Mouse (Mus musculus) spleen, adult 2 months (tissue): ENCODE data around the gene Fosl1. TPM values are rescaled to one million over a fixed set of nuclear protein-coding genes. Genes with fewer than 3 reads are reported as not detected.

Experiments
- DNase-seq, 2 experiments: peaks; one replicate each; pipeline versions ENCODE4 v3.0.0 to v3.0.0-alpha.2; 2012 to 2021; ENCODE audit warnings: low spot score in 2 of 2, low read depth in 1 of 2
- H3K27ac ChIP-seq: fragments of 200-500 bp; 2 replicates; pipeline ENCODE4 v1.5.1; 2012; ENCODE audit warnings: low read length, inconsistent platforms; ENCODE audit not compliant: insufficient read depth
- H3K27me3 ChIP-seq: fragments of 200-500 bp; 2 replicates; pipeline ENCODE4 v1.6.1; 2012; ENCODE audit warnings: mild to moderate bottlenecking, moderate library complexity, low read length, inconsistent platforms; ENCODE audit not compliant: control insufficient read depth, insufficient read depth
- H3K36me3 ChIP-seq: fragments of 200-500 bp; 2 replicates; pipeline ENCODE4 v1.6.1; 2012; ENCODE audit warnings: mild to moderate bottlenecking, low read length, inconsistent platforms; ENCODE audit not compliant: control insufficient read depth, insufficient read depth
- H3K4me1 ChIP-seq: fragments of 200-500 bp; 2 replicates; pipeline ENCODE4 v1.6.1; 2011; ENCODE audit warnings: inconsistent platforms; ENCODE audit not compliant: control insufficient read depth, insufficient read depth, insufficient read length
- H3K4me3 ChIP-seq: fragments of 200-500 bp; 2 replicates; pipeline ENCODE4 v1.5.1; 2011; ENCODE audit warnings: mild to moderate bottlenecking, inconsistent platforms; ENCODE audit not compliant: insufficient read depth, insufficient read length; ENCODE audit errors: extremely low read depth
- CTCF ChIP-seq: fragments of 200-500 bp; IDR thresholded peaks from 2 replicates; pipeline ENCODE4 v1.5.1; 2011; ENCODE audit warnings: mild to moderate bottlenecking, inconsistent platforms; ENCODE audit not compliant: insufficient read depth, insufficient read length, insufficient replicate concordance; ENCODE audit errors: extremely low read depth
- POLR2A ChIP-seq: fragments of 200-500 bp; IDR thresholded peaks from 2 replicates; pipeline ENCODE4 v1.6.1; 2011; ENCODE audit warnings: low read depth, low read length, inconsistent platforms
- WGBS: fragments of 180-500 bp; shearing (Covaris S2); methylation state at CpG from one replicate; pipeline ENCODE4 v1.1.7; 2018; 5-methylcytosine and 5-hydroxymethylcytosine counted together
- polyA plus RNA-seq: library from polyadenylated mRNA; depleted of rRNA; stranded (reverse); fragments of >200 nt; gene quantifications from 2 replicates; pipeline ENCODE4 v1.2.3, GENCODE M21; 2012

The Fosl1 gene
- polyA plus RNA-seq, 1 experiment = 0.04 TPM

DNA sequence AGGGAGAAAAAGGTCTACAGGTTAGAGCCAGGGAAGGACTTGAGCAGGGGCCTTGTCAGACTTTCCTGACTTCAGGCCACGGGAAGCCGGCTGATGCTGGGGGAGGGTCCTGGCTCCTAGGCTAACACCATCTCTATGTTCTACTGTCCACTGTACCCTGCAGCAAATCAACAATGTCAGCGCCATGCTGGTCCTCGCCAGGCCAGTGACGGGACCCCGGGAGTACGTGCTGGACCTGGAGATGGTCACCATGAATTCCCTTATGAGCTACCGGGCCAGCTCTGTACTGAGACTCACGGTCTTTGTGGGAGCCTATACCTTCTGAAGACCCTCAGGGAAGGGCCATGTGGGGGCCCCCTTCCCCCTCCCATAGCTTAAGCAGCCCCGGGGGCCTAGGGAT, 34.1 kb downstream of the Fosl1 start:
- H3K36me3 ChIP-seq = peaks cover 24% of the 10 kb centered on the region
- H3K4me3 ChIP-seq = no peak overlapping the region
- TF ChIP-seq POLR2A = no peak
- no peak for TF ChIP-seq CTCF
- H3K27ac ChIP-seq = no peak overlapping the region
- no peaks in the 10 kb centered on the region for H3K27me3 ChIP-seq
- WGBS = 89% methylated on average over 10 of the region's 10 CpGs
- no peaks in the 10 kb centered on the region for H3K4me1 ChIP-seq
- DNase-seq = no peak

DNA sequence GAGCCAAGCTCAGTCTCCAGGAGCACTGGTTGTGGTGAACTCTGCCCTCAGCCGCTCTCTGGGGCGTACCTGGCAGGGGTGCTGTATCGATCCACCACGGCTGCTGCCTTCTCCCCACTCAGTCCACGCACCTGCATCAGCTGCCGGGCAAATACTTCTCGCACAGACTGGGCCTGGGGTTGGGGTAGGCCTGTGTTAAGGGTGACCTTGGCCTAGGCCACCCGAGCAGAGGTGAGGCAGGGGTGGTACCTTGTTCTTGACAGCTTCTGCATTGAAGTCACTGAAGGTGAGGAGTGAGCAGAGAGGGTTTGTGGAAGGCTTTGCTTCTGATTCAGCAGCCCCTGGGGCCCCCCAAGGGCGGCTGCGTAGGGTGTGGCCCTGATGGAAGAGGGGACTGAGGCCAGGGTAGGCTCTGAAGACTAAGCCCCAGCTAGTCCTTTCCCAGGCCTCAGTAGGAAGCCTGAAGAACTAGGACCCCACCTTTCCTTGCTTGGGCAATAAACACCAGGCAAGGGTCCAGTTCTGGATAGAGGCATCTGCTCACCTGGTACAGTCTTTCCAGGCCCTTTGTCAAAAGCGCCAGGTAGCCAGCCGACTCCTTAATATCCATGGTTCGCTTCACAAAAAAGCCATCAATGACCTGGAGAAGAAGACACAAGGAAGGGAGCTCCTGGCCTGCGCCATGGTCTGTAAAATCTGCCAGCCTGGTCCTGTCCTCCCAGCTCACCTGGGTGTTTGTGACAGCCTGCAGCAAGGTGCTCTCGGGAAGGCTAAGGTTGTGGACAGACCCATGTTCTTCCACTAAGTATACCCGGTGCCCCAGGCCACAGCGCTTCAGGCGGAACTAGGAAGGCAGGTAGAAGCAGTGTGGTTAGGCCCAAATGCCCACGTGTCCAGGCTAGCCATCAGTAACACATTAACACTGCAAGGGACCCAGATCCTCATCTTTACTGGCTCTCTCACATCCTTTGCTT, 36.3 kb downstream of the Fosl1 start:
- H3K4me3 ChIP-seq = no peak overlapping the region
- peaks cover 8% of the 10 kb centered on the region; the same call in 1 of the 2 replicates for H3K4me1 ChIP-seq
- peaks cover 24% of the 10 kb centered on the region for H3K36me3 ChIP-seq
- TF ChIP-seq POLR2A (no peak), CTCF (no peak)
- no peak overlapping the region for H3K27ac ChIP-seq
- H3K27me3 ChIP-seq = no peaks in the 10 kb centered on the region
- WGBS = 93% methylated on average over 19 of the region's 19 CpGs
- no peak for DNase-seq

GRCm38 (mm10) chr19:5484496-5484895, 37.1 kb downstream of the Fosl1 start:
- no peak overlapping the region for H3K27ac ChIP-seq
- no peak for TF ChIP-seq CTCF
- TF ChIP-seq POLR2A = no peak
- peaks cover 8% of the 10 kb centered on the region; the same call in 1 of the 2 replicates for H3K4me1 ChIP-seq
- no peak for DNase-seq
- H3K4me3 ChIP-seq = no peak overlapping the region
- H3K27me3 ChIP-seq = no peaks in the 10 kb centered on the region
- WGBS = 87% methylated on average over 5 of the region's 5 CpGs
- H3K36me3 ChIP-seq = peaks cover 24% of the 10 kb centered on the region

- no peak overlapping the region for H3K27ac ChIP-seq
- peaks cover 24% of the 10 kb centered on the region for H3K36me3 ChIP-seq
- peaks cover 8% of the 10 kb centered on the region; the same call in 1 of the 2 replicates for H3K4me1 ChIP-seq
- no peak overlapping the region for H3K4me3 ChIP-seq
- TF ChIP-seq POLR2A (no peak), CTCF (no peak)
- 93% methylated on average over 8 of the region's 8 CpGs for WGBS
- H3K27me3 ChIP-seq = no peaks in the 10 kb centered on the region
- no peak for DNase-seq
Observed at GRCm38 (mm10) chr19:5485371-5485770, 38.0 kb downstream of the Fosl1 start.

DNA sequence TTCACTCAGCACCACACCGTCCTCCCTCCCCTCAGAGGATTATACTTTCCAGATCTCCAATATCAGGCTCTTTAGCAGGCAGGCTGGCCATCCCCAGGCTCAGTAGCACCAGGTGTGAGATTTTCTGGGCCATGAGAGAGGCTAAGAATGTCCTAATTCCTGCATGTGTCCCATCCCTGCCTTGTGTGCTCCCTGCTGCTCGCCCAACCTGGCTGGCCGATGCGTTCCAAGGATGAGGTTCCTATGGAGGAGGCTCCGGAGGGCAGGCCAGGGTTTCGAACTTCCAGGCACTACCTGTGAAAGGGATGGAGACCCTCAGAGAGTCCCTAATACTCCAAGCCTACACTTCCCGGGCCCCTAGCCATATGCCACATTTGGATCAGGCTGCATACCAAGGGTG, 38.5 kb downstream of the Fosl1 start:
- 96% methylated on average over 7 of the region's 7 CpGs for WGBS
- DNase-seq = no peak
- H3K36me3 ChIP-seq = peaks cover 24% of the 10 kb centered on the region

DNA sequence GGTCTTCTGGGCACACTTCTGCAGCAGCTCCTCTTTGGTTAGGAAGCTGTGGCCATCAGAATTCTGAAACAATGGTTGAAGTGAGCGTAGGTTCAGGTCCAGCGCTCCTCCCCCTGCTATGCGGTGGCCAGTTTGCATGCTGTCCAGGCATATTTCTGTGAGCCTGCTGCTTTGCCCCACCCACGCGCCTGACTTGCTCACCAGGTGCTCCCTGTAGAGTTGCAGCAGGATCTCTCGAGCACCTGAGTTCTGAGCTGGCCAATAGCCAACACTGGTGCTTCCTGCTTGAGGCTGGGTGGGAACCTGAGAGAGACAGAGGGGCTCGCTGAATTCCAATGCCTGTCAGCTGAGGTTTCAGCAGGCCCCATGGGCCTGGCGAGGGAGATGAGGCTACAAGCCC, 38.9 kb downstream of the Fosl1 start:
- H3K4me1 ChIP-seq = peaks cover 8% of the 10 kb centered on the region; the same call in 1 of the 2 replicates
- no peaks in the 10 kb centered on the region for H3K27me3 ChIP-seq
- no peak overlapping the region for H3K27ac ChIP-seq
- TF ChIP-seq POLR2A (no peak), CTCF (no peak)
- H3K36me3 ChIP-seq = peaks cover 24% of the 10 kb centered on the region
- no peak for DNase-seq
- no peak overlapping the region for H3K4me3 ChIP-seq
- WGBS = 91% methylated on average over 8 of the region's 8 CpGs

More for the DNA sequence above, 38.5 kb downstream of the Fosl1 start:
- Histone ChIP-seq H3K27me3 (no peaks in the 10 kb centered on the region), H3K27ac (no peak overlapping the region), H3K4me1 (peaks cover 8% of the 10 kb centered on the region; the same call in 1 of the 2 replicates), H3K4me3 (no peak overlapping the region)
- TF ChIP-seq POLR2A (no peak), CTCF (no peak)

GRCm38 (mm10) chr19:5486771-5487170, 39.4 kb downstream of the Fosl1 start:
- TF ChIP-seq CTCF = no peak
- TF ChIP-seq POLR2A = no peak
- H3K4me1 ChIP-seq = peaks cover 8% of the 10 kb centered on the region; the same call in 1 of the 2 replicates
- H3K36me3 ChIP-seq = peaks cover 24% of the 10 kb centered on the region
- no peak overlapping the region for H3K27ac ChIP-seq
- H3K4me3 ChIP-seq = no peak overlapping the region
- no peak for DNase-seq
- WGBS = 87% methylated on average over 4 of the region's 4 CpGs
- H3K27me3 ChIP-seq = no peaks in the 10 kb centered on the region
